Mouse (Mus musculus): ENCODE data around the gene Ucp3. TPM values are rescaled to one million over a fixed set of nuclear protein-coding genes. Genes with fewer than 3 reads are reported as not detected.
A peak's percentile ranks its signal among the peaks of the same experiment; 100 is the strongest.

Gene Ucp3
- polyA plus RNA-seq, 1 experiment from 2014 or later, result not detected

GRCm38 (mm10) chr7:100534216-100534615 is 61.4 kb downstream of the Ucp3 start:
- ATAC-seq, result no peak
- H3K9me3 ChIP-seq, result no peaks in the 10 kb centered on the region
- 90% methylated on average over 3 of the region's 3 CpGs for WGBS

GRCm38 (mm10) chr7:100535831-100536230 is 63.0 kb downstream of the Ucp3 start:
- no peak for ATAC-seq
- WGBS, result 75% methylated on average over 2 of the region's 2 CpGs
- Histone ChIP-seq H3K9me3 (no peaks in the 10 kb centered on the region), H3K4me2 (replicated peaks) (peak overlapping the region; percentile 66; the same call in 1 of the 2 replicates), H3K4me3 (replicated peaks) (no peak overlapping the region), H3K9ac (replicated peaks) (no peak overlapping the region), H3K4me1 (replicated peaks) (peaks cover 12% of the 10 kb centered on the region), H3K36me3 (peaks cover 20% of the 10 kb centered on the region), H3K27me3 (no peaks in the 10 kb centered on the region), H3K27ac (no peak overlapping the region)

More at GRCm38 (mm10) chr7:100534216-100534615, 61.4 kb downstream of the Ucp3 start:
- Histone ChIP-seq H3K9ac (replicated peaks) (no peak overlapping the region), H3K36me3 (peaks cover 4% of the 10 kb centered on the region), H3K27ac (no peak overlapping the region), H3K27me3 (no peaks in the 10 kb centered on the region), H3K4me3 (replicated peaks) (no peak overlapping the region), H3K4me1 (replicated peaks) (peaks cover 12% of the 10 kb centered on the region), H3K4me2 (replicated peaks) (no peak overlapping the region)

Other genes starting within 250 kb of the Ucp3 start
- 21.3 and 22.9 TPM in 2 replicates for gene Pgm2l1, start 245.6 kb upstream of the Ucp3 start, polyA plus RNA-seq (2015; fragmentation: Nextera tagmentation; extraction: Ambion mirVana)
- gene P4ha3, start 187.5 kb upstream of the Ucp3 start, polyA plus RNA-seq (2015; fragmentation: Nextera tagmentation; extraction: Ambion mirVana), result 3.6 and 5.5 TPM in 2 replicates
- 25.7 and 28.7 TPM in 2 replicates for gene C2cd3, start 100.8 kb upstream of the Ucp3 start, polyA plus RNA-seq (2015; fragmentation: Nextera tagmentation; extraction: Ambion mirVana)
- gene Ppme1, start 100.7 kb upstream of the Ucp3 start, polyA plus RNA-seq (2015; fragmentation: Nextera tagmentation; extraction: Ambion mirVana), result 139 and 144 TPM in 2 replicates
- gene Ucp2, start 20.3 kb downstream of the Ucp3 start, polyA plus RNA-seq (2015; fragmentation: Nextera tagmentation; extraction: Ambion mirVana), result 51.9 and 52.5 TPM in 2 replicates
- 1.2 and 3.2 TPM in 2 replicates for gene Dnajb13, start 42.0 kb downstream of the Ucp3 start, polyA plus RNA-seq (2015; fragmentation: Nextera tagmentation; extraction: Ambion mirVana)
- gene Coa4, start 64.1 kb downstream of the Ucp3 start, polyA plus RNA-seq (2015; fragmentation: Nextera tagmentation; extraction: Ambion mirVana), result 16.7 and 19.7 TPM in 2 replicates
- gene Rab6a, start 134.4 kb downstream of the Ucp3 start, polyA plus RNA-seq (2015; fragmentation: Nextera tagmentation; extraction: Ambion mirVana), result 197 and 199 TPM in 2 replicates
- 80.9 and 89.0 TPM in 2 replicates for gene Mrpl48, start 135.3 kb downstream of the Ucp3 start, polyA plus RNA-seq (2015; fragmentation: Nextera tagmentation; extraction: Ambion mirVana)
- gene Plekhb1, start 189.4 kb downstream of the Ucp3 start, polyA plus RNA-seq (2015; fragmentation: Nextera tagmentation; extraction: Ambion mirVana), result 5.1 and 5.8 TPM in 2 replicates
- 85.8 and 94.4 TPM in 2 replicates for gene Fam168a, start 233.6 kb downstream of the Ucp3 start, polyA plus RNA-seq (2015; fragmentation: Nextera tagmentation; extraction: Ambion mirVana)

All from midbrain, embryonic 13.5 days (tissue).